Mouse (Mus musculus) leukemia stem cell, adult 10-12 weeks (primary cell): ENCODE results near the gene Tufm. TPM values are rescaled to one million over a fixed set of nuclear protein-coding genes. Genes with fewer than 3 reads are reported as not detected.

Source experiments
- polyA plus RNA-seq: library from polyadenylated mRNA; stranded (reverse); fragments of >175 nt; gene quantifications from 2 replicates; pipeline ENCODE4 v1.2.3, GENCODE M21; 2012; ENCODE audit warnings: low replicate concordance

The Tufm gene
- polyA plus RNA-seq: 19.5 and 71.4 TPM in 2 replicates

DNA sequence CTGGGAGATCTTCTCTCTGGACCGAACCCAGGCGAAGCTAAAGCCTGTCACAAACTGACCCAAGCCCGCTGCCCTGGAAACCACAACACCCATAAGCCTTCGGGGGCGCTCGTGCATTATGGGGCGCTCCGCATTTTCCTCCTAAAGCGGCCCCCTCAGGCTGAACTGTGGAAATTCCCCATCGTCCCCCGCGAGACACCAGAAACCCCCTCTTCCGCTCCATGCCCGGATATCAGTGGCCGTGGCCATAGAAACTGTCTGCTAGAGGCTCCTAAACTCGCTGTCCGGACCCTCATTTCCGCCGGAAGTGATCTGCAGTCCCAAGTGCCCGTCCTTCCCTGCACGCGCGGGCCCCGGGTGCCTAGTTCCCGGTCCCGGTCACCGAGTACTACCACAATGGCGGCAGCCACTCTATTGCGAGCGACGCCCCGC is at the start of gene Tufm:
TSS of gene Tufm (plus strand) at position 310 of the 432 bp plus-strand sequence.

DNA sequence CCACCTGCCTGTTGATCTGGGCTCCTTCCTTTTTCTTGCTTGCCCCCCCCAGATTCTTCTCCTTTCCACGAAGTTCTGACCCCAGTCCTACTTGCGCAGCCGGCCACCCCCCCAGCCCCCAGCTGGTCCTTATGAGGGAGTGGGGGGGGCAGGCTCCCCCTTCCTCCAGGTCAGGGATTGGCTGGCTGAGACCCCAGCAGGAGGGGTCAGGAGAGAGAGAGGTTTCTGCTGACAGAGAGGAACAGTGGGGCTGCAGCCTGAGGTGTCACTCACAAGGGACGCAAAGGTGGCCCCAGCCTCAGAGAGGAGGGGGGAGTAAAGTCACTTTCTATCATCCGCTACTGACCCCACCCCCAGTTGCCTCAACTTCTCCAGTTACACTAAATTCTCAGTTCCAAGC is 24.2 kb upstream of the Tufm start, which contains the start of gene Atp2a1:
TSS of gene Atp2a1 (minus strand) at position 105 of the 400 bp plus-strand sequence.

DNA sequence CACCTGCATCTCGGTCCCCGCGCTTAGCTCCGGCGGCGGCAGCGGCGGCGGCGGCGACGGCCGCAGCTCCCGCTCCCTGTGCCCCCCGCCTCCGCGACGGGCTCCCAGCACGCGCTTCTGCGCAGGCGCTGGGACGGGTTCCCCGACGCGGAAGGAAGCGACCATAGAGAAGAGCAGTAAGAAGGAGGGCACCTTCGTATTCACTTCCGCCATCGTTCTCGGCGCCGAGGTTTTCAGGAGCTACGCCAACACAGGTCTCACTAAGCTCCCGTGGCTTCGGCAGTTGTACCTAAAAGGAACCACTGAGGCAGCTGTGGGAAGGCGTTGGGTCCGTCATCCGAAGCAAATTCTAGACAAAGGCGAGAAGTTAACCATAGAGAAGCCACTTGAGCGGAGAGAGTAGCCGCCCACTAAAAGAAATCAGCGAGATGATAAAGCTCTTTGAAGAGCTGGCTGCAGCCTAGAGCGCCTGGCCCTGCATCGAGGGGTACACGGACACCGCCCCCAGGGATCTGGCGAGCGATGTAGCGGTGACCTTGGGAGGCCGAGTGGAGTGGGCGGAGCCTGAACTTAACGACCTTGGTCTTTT is 12.1 kb upstream of the Tufm start, which contains the start of gene Sh2b1:
TSS of gene Sh2b1 (minus strand) at position 432 of the 589 bp plus-strand sequence.

DNA sequence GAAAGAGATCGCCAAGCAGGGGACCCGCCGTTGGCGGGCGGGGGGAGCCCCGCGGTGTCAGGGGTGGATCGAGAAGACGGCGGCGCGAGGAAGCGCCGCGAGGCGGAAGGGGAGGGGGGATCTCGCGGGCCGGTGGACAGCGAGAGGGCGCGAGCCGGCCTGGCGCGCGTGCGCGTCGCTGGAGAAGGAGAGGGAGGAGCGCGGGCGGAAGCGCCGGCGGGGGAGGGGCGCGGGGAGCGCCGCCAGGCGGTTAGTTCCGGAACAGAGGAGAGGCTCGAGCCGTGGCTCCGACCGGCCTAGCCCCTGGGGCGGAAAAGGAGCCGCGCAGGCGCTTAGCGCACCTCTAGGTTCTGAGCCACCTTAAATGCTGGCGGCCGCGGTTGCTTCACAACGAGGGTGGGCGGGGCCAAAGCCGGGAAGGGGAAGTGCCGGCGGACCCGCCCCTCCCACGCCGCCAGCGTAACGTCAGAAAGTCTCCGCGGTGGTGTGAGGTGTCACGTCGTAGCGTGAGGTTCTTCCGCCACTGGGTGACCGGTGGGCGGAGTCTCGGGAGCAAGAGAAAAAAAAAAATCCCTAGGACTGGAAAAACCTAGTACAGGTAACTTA is 16.2 kb downstream of the Tufm start, which contains the start of gene Atxn2l:
TSS of gene Atxn2l (minus strand) at position 165 of the 606 bp plus-strand sequence.

Other genes with a start within 250 kb of the Tufm start
- 51.0 and 58.3 TPM in 2 replicates for gene Sbk1, start 214.7 kb upstream of the Tufm start, polyA plus RNA-seq
- 15.7 and 32.8 TPM in 2 replicates for gene Lat, start 117.8 kb upstream of the Tufm start, polyA plus RNA-seq
- 107 and 109 TPM in 2 replicates for gene Spns1, start 109.9 kb upstream of the Tufm start, polyA plus RNA-seq
- gene Nfatc2ip, start 90.6 kb upstream of the Tufm start, polyA plus RNA-seq: 5.5 and 6.0 TPM in 2 replicates
- gene Cd19, start 72.5 kb upstream of the Tufm start, polyA plus RNA-seq: 15.0 and 38.2 TPM in 2 replicates
- 58.1 and 79.3 TPM in 2 replicates for gene Rabep2, start 58.6 kb upstream of the Tufm start, polyA plus RNA-seq
- 0.27 and 0.34 TPM in 2 replicates for gene Atp2a1, start 24.3 kb upstream of the Tufm start, polyA plus RNA-seq
- gene Sh2b1, start 11.9 kb upstream of the Tufm start, polyA plus RNA-seq: 56.4 and 77.6 TPM in 2 replicates
- gene Atxn2l, start 16.1 kb downstream of the Tufm start, polyA plus RNA-seq: 1,237 and 1,711 TPM in 2 replicates
- gene Eif3c, start 79.0 kb downstream of the Tufm start, polyA plus RNA-seq: 46.8 and 71.7 TPM in 2 replicates
- gene Apobr, start 97.6 kb downstream of the Tufm start, polyA plus RNA-seq: 13.9 and 17.3 TPM in 2 replicates
- 6.0 and 18.7 TPM in 2 replicates for gene Cln3, start 98.5 kb downstream of the Tufm start, polyA plus RNA-seq
- 0.47 and 2.1 TPM in 2 replicates for gene Il27, start 107.6 kb downstream of the Tufm start, polyA plus RNA-seq
- 5.4 and 6.2 TPM in 2 replicates for gene Nupr1, start 143.5 kb downstream of the Tufm start, polyA plus RNA-seq
- 23.6 and 70.5 TPM in 2 replicates for gene Sgf29, start 161.9 kb downstream of the Tufm start, polyA plus RNA-seq
- 0.32 TPM in 1 of 2 replicates, not detected in the other for gene Sult1a1, start 189.1 kb downstream of the Tufm start, polyA plus RNA-seq
- 88.6 and 107 TPM in 2 replicates for gene Bola2, start 208.0 kb downstream of the Tufm start, polyA plus RNA-seq
- gene Slx1b, start 208.4 kb downstream of the Tufm start, polyA plus RNA-seq: 2.9 and 6.9 TPM in 2 replicates
- 287 and 313 TPM in 2 replicates for gene Coro1a, start 220.4 kb downstream of the Tufm start, polyA plus RNA-seq